In the genomic region with DNA sequence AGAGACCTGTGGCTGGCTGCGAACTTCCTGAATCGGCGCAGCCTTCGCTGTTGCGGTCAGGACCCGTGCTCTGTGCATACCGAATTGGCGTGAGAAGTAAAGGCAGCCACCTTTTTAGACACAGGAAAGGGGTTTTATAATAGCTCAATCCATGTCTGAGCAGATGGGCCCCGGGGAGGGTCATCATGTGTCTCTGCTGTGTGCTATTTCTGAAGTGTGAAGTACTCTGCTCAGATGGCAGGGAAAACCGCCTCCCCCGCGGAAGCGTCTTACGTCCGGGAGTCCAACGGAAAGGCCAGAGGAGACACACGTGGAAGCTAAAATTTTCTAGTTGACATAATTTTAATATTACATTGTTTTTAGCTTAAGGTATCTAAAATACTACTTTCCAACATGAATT, we compare ENCODE assay signal across 12 mouse cellular contexts. TPM values are rescaled to one million over a fixed set of nuclear protein-coding genes. Genes with fewer than 3 reads are reported as not detected.
DNase-seq lines count a peak whose midpoint lies in the region; ATAC-seq lines count a peak whose summit lies in the region.
"Had no signal": no experiment of that assay in that cellular context is flagged by ENCODE, and none has a peak within 500 bp of the region (broad histone marks: within the 10 kb centered on the region; RNA-seq: fewer than 3 reads in every experiment).

No protein-coding gene starts in this region.

- peak; percentile 52; the same call in 1 of the 2 replicates for ATAC-seq in cerebellum, adult (ENCODE audit: insufficient number of reproducible peaks, low FRiP score, low TSS enrichment)
- ATAC-seq in forebrain, embryonic 11.5 days (replicated peaks; ENCODE audit: low FRiP score) = no peak
- ATAC-seq: activated CD4-positive, CD25-positive, alpha-beta regulatory T cell, adult 4 months; inflammation-experienced regulatory T-cells, adult 6 months had no signal

- no peak overlapping the region for H3K9ac ChIP-seq in forebrain, embryonic 11.5 days (ENCODE audit: low read length)

- no peaks in the 10 kb centered on the region for H3K36me3 ChIP-seq in forebrain, embryonic 11.5 days (ENCODE audit: control insufficient read depth, insufficient read depth, low read length)

- 0 out of 2 replicates have a peak, but pooled peaks cover 2% of the 10 kb centered on the region for H3K4me1 ChIP-seq in forebrain, embryonic 11.5 days (replicated peaks; ENCODE audit: control insufficient read depth, insufficient read depth, low read length)

- WGBS in forebrain, embryonic 11.5 days = 96% methylated on average over 17 of the region's 17 CpGs

- H3K27ac ChIP-seq in forebrain, embryonic 11.5 days (ENCODE audit: low read depth, low read length) = no peak overlapping the region
- H3K27ac ChIP-seq: stomach, postnatal 0 days had no signal

- H3K27me3 ChIP-seq in forebrain, embryonic 11.5 days (ENCODE audit: control insufficient read depth, insufficient read depth, low read length) = no peaks in the 10 kb centered on the region

- no peak overlapping the region for H3K4me2 ChIP-seq in forebrain, embryonic 11.5 days (ENCODE audit: low read depth, low read length, severe bottlenecking)

- no peak overlapping the region for H3K4me3 ChIP-seq in forebrain, embryonic 11.5 days (ENCODE audit: low read depth, low read length)
- H3K4me3 ChIP-seq: myocyte had no signal

- DNase-seq in cerebellum, postnatal 4 days (ENCODE audit: low spot score in 2 of 2) = no peak
- DNase-seq in layer of hippocampus, adult 8-10 months (ENCODE audit: low spot score in 2 of 2) = peak; percentile 38 to 45
- DNase-seq in layer of hippocampus, postnatal 14 days (ENCODE audit: low spot score in 2 of 2) = no peak
- DNase-seq in gastrocnemius, postnatal 25 days = peak; percentile 47
- peak; percentile 84 for DNase-seq in skeletal muscle tissue, adult 2 months (ENCODE audit: low read depth, low spot score)
- no peak for DNase-seq in adrenal gland, postnatal 25 days
- no peak for DNase-seq in forebrain, embryonic 11.5 days (ENCODE audit: low spot score)

- no peaks in the 10 kb centered on the region for H3K9me3 ChIP-seq in forebrain, embryonic 11.5 days (ENCODE audit: control insufficient read depth, low read length)

RNA-seq across cellular contexts. Expression of a gene that starts 42.5 kb away (rescaled TPM):
- total RNA-seq in layer of hippocampus, adult 8-10 months (2022) = 100 to 1,000 TPM; 168 to 198 (median 184) TPM
- 100 to 1,000 TPM; 147 to 148 TPM for total RNA-seq in layer of hippocampus, postnatal 14 days (2021)
- 100 to 1,000 TPM in 1 of 2 experiments, 10 to 100 TPM in 1; 92.7 to 101 TPM for total RNA-seq in gastrocnemius, postnatal 25 days (2021)
- total RNA-seq in adrenal gland, postnatal 25 days (2021) = 43.3 and 44.0 TPM in 2 replicates
- polyA plus RNA-seq in forebrain, embryonic 11.5 days (2014; fragmentation: Nextera tagmentation; extraction: Ambion mirVana) = 6.8 and 7.5 TPM in 2 replicates

Comparison
In these comparisons a context has a peak if more than half of its experiments do, and no peak if none do; other contexts are left out.
1. DNase-seq: peak in layer of hippocampus, adult 8-10 months (2 of 2), gastrocnemius, postnatal 25 days (single experiment) and skeletal muscle tissue, adult 2 months (single experiment); none in cerebellum, postnatal 4 days (0 of 2), layer of hippocampus, postnatal 14 days (0 of 2), adrenal gland, postnatal 25 days (single experiment) and forebrain, embryonic 11.5 days (single experiment).